Mouse (Mus musculus): ENCODE measurements around the gene Fzd1.

The Fzd1 gene

DNA sequence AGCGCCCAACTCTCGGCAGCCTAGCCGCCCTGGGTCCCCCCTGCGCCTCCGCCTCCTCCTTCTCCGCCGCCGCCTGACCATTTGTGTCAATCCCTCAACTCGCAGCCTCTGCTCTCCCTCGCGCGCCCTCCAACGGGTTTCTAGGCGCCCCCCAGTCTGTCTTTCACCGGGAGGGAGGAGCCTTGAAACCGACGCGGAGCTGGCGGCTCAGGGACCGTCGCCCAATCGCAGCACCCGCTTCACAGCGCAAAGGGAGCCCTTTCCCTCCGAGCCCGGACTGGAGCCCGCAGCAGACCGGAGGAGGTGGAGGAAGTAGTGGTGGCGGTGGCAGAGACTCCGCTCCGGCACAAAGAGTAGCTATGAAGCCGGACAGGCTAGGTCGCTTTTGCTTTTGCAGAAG, at the start of gene Fzd1:
Gene Fzd1 (minus strand): TSS at position 134 of the 400 bp plus-strand sequence.
- in situ Hi-C loops (cut with MboI, MseI): no loop called here

DNA sequence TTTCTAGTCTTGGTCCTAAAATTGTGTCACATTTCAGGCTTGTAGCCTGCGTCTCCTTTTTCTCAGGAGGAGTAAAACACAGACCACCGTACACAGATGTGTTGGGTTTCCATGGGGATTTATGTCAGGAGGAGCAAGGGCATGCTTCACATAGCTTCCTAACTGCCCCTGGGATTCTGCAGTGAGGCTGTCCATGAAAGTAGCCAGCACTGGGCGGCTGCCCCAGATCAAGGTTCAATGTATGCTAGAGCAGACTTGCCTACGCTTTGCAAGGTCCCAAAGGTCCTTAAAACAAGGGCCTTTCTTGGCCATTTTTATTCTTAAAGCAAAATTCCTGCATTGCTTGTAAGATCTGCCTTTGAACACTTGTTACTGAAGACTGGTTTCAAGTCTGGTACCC, 47.4 kb upstream of the Fzd1 start:
- in situ Hi-C loops (cut with MboI, MseI): no loop called here

DNA sequence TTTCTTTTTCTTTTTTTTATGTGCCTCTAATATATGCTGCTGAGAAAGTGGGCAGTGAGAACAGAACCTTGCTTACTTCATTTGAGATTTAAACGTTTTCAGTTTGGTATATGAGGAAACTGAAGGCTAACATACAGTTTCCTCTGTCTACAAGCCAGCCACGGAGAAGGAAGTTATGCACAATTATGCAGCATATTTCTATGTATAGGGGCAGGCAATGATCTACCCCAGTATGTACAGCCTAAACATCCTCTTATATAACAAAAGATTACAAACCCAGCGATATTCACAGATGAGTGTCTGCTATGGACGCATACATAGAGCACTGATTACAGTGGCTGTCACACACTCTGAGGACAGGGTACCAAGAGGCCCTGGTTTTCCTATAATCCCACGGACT, 45.9 kb upstream of the Fzd1 start:
- in situ Hi-C loops (cut with MboI, MseI): no loop called here

DNA sequence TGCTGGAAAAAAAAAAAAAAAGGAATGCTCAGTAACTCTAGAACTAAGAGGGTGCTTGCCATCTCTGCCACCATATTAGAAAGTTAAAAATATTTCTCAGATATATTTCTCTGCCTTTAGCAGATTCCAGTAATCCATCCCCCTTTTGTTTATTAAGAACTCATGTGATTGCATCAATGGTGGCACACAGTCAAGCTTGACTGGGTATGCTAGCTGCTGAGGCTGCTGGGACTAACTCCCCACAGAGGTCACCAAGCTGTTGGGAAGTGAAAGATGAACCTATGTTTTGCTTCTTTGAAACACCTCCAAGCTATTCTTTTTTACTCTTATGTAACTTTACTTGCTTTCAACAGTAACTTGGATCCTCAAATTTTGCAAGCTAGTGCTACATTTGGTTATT, 44.1 kb upstream of the Fzd1 start:
- in situ Hi-C loops (cut with MboI, MseI): no loop called here

DNA sequence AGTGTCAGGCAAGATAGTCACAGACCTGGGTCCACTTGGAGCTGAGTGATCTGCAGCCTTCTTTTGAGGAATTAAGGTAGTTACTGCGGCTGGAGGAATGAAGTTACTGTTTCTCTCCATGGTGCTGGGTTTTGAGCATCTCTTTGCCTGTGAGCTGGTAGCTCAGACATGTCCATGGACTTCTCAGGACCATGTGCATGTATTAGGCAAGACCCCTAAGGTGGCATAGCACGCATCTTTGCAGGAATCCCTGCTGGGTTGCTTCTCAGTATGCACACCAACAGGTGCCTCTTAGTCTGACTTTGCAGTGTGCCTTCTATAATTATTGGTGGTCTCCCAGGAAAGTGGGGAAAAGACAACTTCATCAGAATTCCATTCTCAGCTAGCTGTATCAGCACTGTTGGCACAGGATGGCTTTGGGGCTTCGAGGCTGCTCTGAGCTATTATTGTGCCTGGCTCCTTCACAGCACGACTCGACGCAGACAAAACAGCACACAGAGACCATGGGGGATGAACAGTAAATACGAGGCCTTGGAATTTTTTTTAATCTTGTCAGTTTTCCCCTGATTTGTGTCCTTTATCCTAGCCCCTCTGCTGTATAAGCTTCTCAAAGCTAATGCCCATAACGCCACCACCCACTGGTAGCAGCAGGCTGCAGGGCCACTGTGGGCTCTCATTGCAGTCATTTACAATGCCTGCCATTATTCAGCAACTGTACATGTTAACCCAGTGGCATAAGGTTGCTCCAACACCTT, 43.4 kb upstream of the Fzd1 start:
- in situ Hi-C loops (cut with MboI, MseI): no loop called here

DNA sequence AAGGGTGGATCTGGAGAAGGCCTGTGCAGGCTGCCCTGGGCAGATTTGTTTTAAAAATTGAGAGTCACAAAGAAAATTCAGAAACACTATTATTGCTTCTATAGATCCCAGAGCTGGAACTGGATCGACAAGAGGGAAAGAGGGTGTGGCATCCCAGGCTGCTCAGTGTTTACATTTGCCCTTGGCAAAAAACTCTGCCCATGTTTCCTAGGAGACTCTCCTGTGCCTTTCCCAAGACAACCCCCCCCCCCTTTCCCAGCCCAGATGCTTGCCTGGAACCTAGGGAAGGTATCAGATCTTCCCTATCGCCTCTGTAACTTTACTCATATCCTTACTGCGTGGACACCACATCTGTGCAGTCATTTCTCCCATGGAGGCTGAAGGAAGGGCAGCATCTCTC, 33.4 kb upstream of the Fzd1 start:
- in situ Hi-C loops (cut with MboI, MseI): no loop called here

DNA sequence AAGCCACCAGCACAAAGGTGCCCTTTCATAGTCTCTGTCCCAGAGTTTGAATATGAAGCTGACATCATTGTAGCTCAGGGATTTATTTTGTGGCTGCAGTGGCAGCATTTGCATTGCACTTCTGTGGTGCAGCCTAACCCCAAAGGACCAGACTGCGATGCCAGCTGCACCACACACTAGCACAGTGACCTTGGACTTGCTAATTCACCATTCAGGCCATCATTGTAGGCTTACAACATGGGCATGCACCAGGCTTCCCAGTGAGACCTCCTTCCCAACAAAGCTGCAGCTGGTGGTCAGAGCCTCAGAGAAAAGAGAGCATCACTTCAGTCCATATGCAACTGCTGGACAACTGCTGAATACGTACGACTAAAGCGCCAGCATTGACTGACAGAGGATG, 32.4 kb upstream of the Fzd1 start:
- in situ Hi-C loops (cut with MboI, MseI): no loop called here

DNA sequence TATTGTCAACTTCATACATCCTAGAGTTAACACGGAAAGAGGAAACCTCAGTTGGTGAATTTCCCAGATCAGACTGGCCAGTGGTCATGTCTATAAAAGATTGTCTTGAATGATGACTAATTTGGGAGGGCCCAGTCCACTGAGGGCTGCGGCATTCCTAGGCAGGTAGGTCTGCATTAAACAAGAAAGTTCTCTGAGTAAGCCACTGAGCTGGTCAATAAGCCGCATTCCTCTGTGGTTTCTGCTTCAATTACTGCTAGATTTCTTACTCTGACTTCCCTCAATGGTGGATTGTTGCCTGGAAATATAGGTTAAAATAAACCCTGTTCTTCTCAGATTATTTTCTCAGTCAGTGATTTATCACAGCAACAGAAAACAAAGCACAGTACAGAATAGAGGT, 30.6 kb upstream of the Fzd1 start:
- in situ Hi-C loops (cut with MboI, MseI): no loop called here

DNA sequence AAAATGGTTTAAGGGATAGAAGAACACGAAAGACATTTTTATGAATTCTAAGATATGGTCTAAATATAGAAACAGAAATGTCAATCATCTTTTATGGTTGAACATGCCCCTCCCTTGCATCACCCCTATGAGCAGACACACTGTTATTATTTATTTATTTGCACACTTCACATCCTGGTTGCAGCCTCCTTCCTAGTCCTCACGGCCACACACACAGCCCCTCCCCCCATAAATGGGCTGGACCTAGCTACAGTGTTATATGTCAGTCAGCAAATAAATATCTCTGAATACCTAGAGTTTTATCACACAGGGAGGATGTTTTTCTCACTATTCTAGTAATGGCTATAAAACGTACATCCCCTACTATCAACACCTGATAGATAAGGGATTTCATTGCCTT, 29.0 kb upstream of the Fzd1 start:
- in situ Hi-C loops (cut with MboI, MseI): no loop called here

DNA sequence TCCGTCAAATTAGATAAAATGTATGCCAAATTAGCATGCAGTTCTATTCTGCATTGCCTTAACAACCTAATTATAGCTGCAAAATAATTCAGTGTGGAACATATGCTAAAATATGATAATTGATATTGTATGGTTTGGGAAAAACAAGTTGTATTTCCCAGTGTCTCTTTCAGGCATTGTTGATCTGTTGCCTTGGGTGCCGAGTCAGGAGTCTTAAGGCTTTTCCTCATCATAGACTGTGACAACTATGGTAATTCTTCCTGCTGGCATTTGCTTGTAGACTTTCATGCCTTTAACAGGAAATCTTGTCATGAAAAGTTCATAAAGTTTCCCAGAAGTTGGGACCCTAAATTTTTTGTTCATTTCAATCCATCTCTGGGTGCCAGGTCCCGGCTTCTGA, 20.4 kb upstream of the Fzd1 start:
- in situ Hi-C loops (cut with MboI, MseI): no loop called here

DNA sequence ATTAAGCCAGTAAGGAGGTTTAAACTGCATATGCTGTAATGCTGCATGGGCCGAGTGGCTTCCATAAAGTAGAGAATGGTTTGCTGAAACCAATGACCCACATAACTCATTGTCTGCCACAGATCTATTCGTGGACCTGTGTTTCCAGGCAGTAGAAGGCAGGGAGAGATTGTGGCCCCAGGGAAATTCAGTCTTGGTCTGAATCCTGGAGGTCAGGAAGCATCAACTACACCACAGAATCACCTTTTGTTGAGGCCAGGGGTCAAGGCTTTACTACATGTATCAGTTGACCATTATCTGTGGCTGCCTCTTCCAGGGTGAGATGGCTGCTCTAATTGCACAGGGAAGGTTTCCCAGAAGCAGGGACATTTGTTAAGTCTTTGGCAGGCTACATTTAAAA, 18.7 kb upstream of the Fzd1 start:
- in situ Hi-C loops (cut with MboI, MseI): no loop called here

DNA sequence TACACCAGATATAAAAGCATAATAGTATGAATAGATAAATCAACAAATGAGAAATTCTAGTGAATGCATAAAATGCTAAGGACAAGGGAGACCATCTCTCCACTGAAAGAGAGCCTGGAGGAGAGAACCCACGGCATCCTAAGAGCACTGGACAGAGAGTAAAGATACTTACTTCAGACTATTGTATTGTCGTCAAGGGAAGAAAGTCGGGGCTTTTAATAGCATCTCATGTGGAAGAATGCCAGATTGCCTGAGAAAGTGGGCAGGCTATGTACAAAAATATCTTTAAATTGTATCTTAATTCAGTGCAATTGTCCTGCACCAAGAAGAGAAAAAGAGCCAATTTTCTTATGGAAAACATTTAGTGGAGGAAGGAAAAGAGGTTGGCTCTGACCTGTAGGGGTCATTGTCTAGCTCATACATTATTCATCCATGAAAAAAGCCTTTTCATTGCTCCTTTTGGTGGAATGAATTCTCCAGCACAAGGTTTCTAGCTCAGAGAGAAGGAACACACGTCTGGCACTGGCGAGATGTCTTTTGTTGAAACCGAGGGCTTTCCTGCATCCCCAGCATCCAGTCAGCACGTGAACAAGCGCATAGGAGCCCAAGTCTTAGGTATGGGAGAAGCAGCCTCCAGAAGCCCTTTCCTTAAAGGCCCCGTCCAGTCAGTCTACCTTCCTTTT, 15.4 kb upstream of the Fzd1 start:
- in situ Hi-C loops (cut with MboI, MseI): no loop called here

DNA sequence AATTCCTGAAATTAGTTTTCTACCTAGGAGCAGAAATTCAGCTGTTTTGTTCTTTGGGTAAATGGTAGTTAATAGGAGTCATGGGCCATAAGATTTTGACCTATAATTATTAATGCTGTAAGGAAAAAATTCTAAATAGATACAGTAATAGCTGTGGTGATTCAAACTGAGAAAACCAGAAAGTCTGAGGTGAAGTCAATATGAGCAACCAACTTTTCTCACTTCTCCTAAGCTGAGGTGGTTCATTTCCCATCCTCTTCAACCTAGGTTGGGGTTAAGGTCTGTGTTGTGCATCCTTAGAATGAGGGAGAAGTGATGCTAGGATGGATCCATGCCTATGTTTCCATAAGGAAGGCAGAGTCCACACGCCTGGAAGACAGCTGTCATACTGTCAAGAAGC, 12.8 kb upstream of the Fzd1 start:
- in situ Hi-C loops (cut with MboI, MseI): no loop called here

DNA sequence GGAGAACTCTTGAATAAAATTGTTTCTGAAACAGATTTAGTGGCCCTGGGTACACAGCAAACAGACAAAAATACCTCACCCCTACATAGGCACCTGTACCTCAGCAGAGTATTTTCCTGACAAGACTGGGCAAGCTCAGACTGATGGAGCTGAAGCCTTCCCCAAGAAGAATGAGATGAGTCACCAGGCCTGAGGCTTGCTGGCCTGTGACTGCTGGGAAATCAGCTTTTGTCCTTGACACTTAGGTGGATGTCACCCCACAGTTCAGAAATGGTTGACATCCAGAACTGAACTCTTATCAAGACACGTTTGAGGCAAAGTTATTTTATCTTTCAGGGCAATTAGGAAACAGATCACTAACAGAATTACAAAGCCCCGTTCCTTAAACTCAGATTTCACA, 10.1 kb upstream of the Fzd1 start:
- in situ Hi-C loops (cut with MboI, MseI): no loop called here

DNA sequence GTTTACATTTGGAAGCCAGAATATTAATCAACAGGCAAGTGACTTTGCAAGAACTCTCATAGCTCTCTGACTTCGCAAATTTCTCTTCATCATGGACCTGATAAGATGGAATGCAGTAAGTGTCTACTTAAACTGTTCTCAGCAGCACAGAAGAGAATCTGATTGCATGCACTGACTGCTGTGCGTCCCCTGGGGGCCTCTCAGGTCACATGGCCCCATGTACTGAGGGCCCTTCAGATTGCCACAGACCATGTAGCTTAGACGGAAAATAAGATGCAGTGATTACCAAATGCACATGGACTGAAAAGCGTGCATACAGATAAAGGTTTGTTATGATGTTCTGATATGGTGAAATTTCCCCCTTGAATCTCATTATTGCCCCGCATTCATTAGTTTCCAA, 8.9 kb upstream of the Fzd1 start:
- in situ Hi-C loops (cut with MboI, MseI): no loop called here

DNA sequence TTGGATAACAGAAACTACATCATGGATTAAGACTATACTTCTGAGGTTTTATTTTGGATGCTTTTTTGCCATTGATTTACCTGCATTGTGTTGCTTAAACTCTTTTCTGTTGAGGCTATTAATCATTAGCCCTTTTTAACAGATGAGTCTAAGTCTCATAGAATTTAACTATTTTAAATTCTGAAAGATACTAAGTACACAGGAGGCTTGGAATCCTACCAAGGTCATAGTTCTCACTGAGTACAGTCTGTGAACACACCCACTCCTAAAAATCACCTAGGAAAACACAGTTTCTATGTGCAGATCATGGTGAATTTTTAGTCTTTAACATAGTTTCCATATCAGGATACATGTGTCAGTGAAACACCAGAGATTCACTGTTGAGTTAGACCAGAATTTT, 4.1 kb upstream of the Fzd1 start:
- in situ Hi-C loops (cut with MboI, MseI): no loop called here

DNA sequence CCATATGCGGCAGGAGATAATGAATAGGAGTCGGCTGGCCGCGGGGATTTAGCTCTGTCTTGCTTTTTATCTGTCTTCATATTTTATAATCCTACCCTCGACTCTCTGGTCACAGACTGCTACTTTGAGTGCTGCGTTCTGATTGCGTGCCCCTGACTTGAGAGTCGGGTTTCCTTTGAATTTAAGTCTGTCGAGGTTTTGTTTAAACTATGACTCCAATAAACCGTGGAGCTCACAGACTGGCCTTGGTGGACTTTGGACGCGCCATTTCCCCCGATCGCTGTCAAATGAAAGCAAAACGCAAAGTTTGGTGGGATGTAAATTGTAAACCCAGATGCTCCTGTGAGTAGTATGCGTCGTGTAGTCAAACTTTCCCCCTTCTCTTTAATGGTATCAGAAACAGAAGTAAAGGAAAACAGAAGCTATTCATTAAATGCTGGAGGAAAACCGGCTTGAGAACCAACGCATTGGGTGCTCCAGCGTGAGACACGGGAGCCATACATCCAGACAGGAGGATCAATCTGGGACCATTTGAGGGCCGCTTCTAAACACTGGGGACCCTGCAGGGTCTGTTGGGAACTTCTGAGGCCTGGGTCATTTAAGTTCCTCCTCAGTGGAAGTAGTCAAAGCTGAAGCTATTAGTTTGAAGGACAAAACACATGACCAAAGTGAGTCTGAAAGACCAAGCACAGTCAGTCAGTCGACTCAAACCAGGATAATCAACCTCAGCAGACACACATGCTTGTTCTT, 671 bp upstream of the Fzd1 start:
- in situ Hi-C loops (cut with MboI, MseI): no loop called here

DNA sequence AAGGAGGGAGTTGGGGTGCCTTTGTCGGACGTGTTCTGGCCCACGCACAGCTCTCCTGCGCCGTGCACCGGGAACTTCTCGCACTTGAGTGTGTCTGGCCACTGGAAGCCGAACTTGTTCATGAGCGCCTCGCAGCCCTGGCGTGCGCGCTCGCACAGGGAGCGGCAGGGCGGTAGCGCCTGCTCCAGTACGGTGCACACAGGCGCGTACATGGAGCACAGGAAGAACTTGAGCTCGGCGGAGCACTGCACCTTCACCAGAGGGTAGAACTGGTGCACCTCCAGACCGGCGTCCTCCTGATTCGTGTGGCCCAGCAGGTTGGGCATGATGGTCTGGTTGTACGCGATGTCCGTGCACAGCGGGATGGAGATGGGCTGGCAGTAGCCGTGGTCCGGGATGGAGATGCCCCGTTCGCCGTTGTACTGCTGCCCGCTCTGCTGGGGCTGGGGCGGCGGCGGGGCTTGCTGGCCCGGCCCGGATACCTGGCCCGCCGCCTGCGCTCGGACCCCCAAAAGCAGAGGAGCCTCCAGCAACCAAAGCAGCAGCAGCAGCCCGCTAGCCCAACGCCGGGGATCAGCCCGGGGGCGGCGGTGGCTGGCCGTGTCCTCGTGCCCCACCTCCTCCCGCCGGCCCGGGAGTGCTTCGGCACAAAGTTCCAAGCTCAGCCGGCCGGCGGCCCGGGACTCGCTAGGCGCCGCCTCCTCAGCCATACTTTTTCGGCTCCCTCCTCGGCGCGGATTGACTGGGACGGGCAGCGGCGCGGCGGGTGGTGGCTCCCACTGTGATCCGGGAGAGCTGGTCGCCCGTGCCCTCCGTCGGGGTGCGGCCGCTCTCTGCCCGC, 744 bp downstream of the Fzd1 start:
- in situ Hi-C loops (cut with MboI, MseI): no loop called here

DNA sequence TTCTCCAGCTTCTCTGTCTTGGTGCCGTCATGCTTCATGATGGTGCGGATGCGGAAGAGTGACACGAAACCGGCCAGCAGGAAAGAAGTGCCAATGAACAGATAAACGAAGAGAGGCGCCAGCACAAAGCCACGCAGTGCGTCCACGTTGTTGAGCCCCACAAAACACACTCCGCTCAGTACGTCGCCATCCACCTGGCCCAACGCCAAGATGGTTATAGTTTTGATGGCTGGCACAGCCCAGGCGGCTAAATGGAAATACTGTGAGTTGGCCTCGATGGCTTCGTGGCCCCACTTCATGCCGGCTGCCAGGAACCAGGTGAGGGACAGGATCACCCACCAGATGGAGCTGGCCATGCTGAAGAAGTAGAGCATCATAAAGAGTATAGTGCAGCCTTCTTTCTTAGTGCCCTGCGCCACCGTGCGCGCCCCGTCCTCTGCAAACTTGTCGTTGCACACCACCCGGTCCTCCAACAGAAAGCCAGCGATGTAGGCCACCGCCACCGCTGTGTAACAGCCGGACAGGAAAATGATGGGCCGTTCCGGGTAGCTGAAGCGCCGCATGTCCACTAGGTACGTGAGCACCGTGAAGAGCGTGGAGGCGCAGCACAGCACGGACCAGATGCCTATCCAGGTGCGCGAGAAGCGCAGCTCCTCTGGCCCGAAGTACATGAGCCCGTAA, 1.7 kb downstream of the Fzd1 start:
- in situ Hi-C loops (cut with MboI, MseI): no loop called here

DNA sequence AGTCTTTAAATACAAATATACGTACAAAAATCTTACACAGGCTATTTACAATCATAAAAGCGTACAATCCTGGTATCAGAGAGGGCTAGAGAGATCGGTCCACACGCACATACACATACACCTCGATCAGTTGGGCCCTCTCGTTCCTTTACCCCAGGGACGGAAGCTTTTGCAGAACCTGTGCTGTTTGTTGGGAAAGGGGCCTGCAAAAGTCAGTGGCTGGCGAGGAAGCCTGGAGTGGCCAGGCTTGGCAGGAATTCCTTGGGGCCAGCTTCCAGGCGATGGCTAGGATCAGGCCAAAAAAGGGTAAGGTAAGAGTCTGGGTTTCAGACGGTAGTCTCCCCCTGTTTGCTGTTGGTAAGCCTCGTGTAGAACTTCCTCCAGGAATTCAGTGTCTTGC, 2.5 kb downstream of the Fzd1 start:
- in situ Hi-C loops (cut with MboI, MseI): no loop called here

DNA sequence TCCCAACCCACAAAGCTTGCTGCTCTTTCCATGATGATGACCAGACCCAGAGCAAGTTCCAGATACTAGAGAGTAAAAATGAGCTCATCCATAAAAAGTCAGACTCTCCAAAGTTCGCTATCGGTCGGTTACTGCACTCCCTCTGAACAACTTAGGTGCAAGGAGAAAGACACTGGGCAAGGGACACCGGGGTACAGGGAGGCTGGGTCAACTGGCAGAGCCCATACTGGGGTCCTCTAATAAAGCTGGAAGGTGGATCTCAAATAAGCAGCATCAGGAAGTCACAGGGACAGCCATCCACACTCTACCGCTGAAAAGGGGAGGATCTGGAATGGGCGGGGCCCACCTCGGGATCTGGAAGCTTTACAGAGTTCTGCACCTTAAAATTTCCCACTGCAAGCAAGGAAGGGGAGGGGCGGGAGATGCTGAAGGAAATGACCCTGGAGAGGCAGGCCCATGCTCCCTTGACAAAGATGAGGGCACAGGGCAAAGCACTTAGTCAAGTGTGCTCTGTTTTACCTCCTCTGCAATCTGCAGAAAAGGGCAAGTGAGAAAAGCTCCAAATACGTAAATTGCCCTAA, 3.0 kb downstream of the Fzd1 start:
- in situ Hi-C loops (cut with MboI, MseI): no loop called here
